Mouse (Mus musculus) cerebellum, adult 2 months (tissue): ENCODE results near the gene Samhd1. TPM values are rescaled to one million over a fixed set of nuclear protein-coding genes. Genes with fewer than 3 reads are reported as not detected.

Source experiments
- DNase-seq, 2 experiments: peaks; one replicate each; pipeline ENCODE4 v3.0.0; 2021
- H3K27ac ChIP-seq: fragments of 200-500 bp; 2 replicates; pipeline ENCODE4 v1.5.1; 2012; ENCODE audit warnings: low read length, control low read depth, inconsistent platforms; ENCODE audit not compliant: insufficient read depth
- H3K27me3 ChIP-seq: fragments of 200-500 bp; 2 replicates; pipeline ENCODE4 v1.6.1; 2012; ENCODE audit warnings: inconsistent platforms, mild to moderate bottlenecking, low read length, moderate library complexity; ENCODE audit not compliant: control insufficient read depth, insufficient read depth
- H3K4me1 ChIP-seq: fragments of 200-500 bp; 2 replicates; pipeline ENCODE4 v1.6.1; 2011; ENCODE audit warnings: low read length; ENCODE audit not compliant: control insufficient read depth, insufficient read depth
- H3K4me3 ChIP-seq: fragments of 200-500 bp; replicated peaks from 2 replicates; pipeline ENCODE3; 2011; ENCODE audit warnings: mild to moderate bottlenecking, low read depth, low read length, control low read depth; ENCODE audit not compliant: insufficient read depth
- CTCF ChIP-seq: fragments of 200-500 bp; IDR thresholded peaks from 2 replicates; pipeline ENCODE4 v1.5.1; 2011; ENCODE audit warnings: low read depth, mild to moderate bottlenecking, control low read depth, low read length, moderate library complexity, borderline replicate concordance; ENCODE audit not compliant: insufficient read depth
- POLR2A ChIP-seq: fragments of 200-500 bp; IDR thresholded peaks from 2 replicates; pipeline ENCODE4 v1.6.1; 2011; ENCODE audit warnings: low read length, control low read depth, borderline replicate concordance; ENCODE audit not compliant: insufficient read depth
- WGBS: fragments of 180-500 bp; shearing (Covaris S2); methylation state at CpG from one replicate; pipeline ENCODE4 v1.1.7; 2018; 5-methylcytosine and 5-hydroxymethylcytosine counted together
- polyA plus RNA-seq: library from polyadenylated mRNA; depleted of rRNA; stranded (reverse); fragments of >200 nt; gene quantifications from 2 replicates; pipeline ENCODE4 v1.2.3, GENCODE M21; 2012

The Samhd1 gene
- polyA plus RNA-seq, 1 experiment = 22.4 TPM

DNA sequence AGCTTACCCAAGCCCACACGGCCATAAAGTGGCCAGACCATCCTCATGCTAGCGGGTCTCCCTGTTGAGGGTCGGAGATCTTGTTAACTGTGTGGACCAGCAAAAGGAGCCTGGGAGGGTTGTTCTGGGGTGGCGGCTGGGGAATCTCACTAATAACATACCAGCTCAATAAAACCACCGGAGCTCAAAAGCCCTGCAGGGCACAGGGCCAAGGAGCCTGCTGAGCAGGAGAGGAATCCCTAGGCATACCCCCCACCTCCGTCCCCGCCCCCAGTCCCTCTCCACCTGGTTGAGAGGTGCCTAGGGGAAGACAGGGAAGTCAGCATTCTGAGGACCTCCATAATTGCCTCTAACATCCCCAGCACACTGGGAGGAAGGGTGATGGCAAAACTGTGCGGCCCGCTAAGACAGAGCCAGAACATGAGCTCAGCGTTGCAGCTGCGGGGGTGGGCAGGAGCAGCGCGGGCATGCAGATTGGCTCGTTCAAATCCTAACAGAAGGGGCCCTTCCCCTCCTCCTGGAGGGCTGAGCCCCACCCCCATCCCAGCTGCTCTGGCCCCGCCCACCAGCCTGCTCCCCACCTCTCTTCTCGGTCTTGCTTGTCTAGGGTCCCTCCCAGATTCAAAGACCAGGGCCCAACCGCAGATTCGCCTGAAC, 76.6 kb downstream of the Samhd1 start:
- H3K27me3 ChIP-seq = no peaks in the 10 kb centered on the region
- peak overlapping the region; percentile 99 for H3K27ac ChIP-seq
- H3K4me3 ChIP-seq = no peak overlapping the region
- WGBS = 6% methylated on average over 18 of the region's 18 CpGs
- DNase-seq = peak; percentile 80 to 82
- TF ChIP-seq CTCF = no peak
- 0 out of 2 replicates have a peak, but pooled peaks have one; percentile 11 for TF ChIP-seq POLR2A
- H3K4me1 ChIP-seq = peaks cover 79% of the 10 kb centered on the region

DNA sequence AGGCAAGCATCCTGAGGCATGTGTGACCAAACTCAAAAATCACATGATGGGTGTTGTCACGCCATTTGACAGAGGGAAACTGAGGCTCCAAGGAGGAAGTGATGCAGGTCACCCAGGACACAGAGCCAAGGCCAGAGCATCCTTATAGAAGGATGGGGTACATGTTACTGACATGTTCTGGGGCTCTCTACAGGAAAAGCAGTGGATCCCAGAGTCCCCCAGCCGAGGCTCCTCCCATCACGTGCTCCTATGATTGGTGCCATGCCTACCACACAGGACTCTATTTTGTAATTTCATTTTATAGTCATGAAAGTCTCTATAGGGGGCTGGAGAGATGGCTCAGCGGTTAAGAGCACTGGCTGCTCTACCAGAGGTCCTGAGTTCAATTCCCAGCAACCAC, 77.3 kb downstream of the Samhd1 start:
- no peak for DNase-seq
- H3K4me1 ChIP-seq = peaks cover 78% of the 10 kb centered on the region
- peak overlapping the region; percentile 81 for H3K27ac ChIP-seq
- no peak overlapping the region for H3K4me3 ChIP-seq
- 44% methylated on average over 4 of the region's 4 CpGs for WGBS
- TF ChIP-seq CTCF = no peak
- no peak for TF ChIP-seq POLR2A
- H3K27me3 ChIP-seq = no peaks in the 10 kb centered on the region

DNA sequence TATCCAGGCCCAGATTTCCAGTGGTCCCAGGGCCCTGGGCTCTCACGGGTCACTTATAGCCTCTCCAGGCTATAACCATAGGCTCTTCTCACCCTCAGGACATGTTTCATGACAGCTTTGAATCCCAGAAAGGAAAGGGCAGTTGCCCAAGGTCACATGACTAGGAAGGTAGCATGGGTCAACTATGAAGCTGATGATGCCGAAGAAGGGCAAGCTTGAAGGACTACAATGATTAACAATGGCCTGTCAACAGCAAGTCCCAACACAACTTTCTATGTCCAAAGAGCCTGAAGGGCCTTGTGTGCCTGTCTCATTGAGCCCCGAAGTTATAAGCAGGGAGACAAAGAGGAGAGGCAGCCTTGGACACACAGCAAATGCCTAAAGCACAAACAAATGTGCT, 77.9 kb downstream of the Samhd1 start:
- Histone ChIP-seq H3K27ac (peak overlapping the region; percentile 81), H3K4me1 (peaks cover 78% of the 10 kb centered on the region), H3K4me3 (no peak overlapping the region), H3K27me3 (no peaks in the 10 kb centered on the region)
- DNase-seq = no peak
- TF ChIP-seq POLR2A = no peak
- no peak for TF ChIP-seq CTCF
- 69% methylated on average over 3 of the region's 3 CpGs for WGBS

DNA sequence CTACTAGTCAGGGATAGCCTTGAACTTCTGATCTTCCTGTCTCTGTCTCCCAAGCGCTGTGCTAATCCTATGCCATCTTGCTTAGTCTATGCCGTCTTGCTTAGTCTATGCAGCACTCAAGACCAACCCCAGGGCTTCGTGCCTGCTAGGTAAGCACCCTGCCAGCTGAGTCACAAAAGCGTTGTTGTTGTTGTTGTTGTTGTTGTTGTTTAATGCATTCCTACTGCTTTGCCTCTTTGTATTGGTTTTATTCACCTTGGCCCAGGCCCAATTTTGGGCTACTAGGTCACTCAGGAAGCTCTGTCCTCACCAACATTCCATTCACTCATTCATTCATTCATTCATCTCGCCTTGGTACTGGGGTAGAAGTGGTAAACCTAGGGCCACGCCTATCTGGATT, 79.3 kb downstream of the Samhd1 start:
- peak in 1 of 2 experiments; percentile 34 for DNase-seq
- Histone ChIP-seq H3K27ac (peak overlapping the region; percentile 51), H3K4me1 (peaks cover 76% of the 10 kb centered on the region), H3K27me3 (no peaks in the 10 kb centered on the region), H3K4me3 (no peak overlapping the region)
- no peak for TF ChIP-seq CTCF
- WGBS = 72% methylated on average over 6 of the region's 6 CpGs

DNA sequence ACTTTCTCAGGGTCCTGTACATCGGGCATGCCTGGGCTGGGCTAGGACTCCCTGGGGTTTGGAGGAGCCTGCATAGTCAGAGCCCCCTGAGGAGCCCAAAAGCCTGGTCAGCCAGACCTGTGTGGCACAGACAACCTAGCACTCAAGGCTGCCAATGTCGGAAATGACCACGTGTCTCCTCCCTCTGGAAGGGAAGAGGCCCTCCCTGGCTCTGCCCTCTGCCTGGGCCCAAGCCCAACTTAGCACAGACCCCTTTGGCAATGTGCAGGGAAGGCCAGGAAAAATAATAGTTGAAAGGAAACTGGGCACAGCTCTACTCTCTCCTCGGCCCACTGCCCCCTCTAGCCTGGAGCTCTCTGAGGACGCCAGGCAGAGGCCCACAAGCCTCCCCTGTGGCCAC, 80.2 kb downstream of the Samhd1 start:
- Histone ChIP-seq H3K27me3 (no peaks in the 10 kb centered on the region), H3K4me3 (no peak overlapping the region), H3K4me1 (peaks cover 78% of the 10 kb centered on the region), H3K27ac (peak overlapping the region; percentile 80)
- TF ChIP-seq CTCF (no peak), POLR2A (no peak)
- DNase-seq = peak; percentile 69 to 76
- 5% methylated on average over 5 of the region's 5 CpGs for WGBS

DNA sequence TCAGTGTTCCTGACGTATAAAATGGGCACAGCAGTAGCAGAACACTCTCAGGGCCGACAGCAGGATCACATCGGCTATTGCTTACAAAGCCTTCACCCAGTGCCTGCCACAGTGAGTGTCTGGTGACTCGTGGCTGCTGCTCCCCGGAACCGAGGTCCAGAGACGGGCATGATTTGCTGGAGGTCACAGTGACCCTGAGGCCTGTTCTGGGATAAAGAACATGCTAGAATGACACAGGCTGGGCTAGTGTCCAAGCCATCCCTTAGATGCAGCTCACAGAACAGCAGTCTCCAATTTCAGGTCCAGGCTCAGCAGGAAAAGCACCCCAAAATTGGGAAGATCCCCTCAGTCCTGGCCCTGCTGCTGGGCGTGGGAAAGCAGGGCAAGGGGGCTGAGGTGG, 80.8 kb downstream of the Samhd1 start:
- 11% methylated on average over 8 of the region's 8 CpGs for WGBS
- no peak for TF ChIP-seq CTCF
- no peak for TF ChIP-seq POLR2A
- no peak overlapping the region for H3K4me3 ChIP-seq

DNA sequence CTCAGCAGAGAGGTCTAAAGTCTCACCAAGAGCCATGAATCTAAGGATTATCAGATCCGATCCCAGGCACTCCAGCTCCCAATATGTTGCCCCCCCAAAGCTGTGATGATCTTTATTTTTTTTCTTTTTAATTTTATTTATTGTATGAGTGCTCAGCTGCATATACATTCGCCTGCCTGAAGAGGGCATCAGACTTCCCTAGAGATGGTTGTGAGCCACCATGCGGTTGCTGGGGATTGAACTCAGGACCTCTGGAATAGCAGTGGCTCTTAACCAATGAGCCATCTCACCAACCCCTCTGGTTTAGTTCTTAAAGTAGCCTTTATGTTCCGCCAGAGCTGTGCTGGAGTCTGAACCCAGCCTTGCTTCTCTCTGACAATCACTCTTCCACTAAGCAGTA, 81.3 kb downstream of the Samhd1 start:
- Histone ChIP-seq H3K4me3 (no peak overlapping the region), H3K27me3 (no peaks in the 10 kb centered on the region), H3K27ac (peak overlapping the region; percentile 80), H3K4me1 (peaks cover 77% of the 10 kb centered on the region)
- no peak for TF ChIP-seq POLR2A
- TF ChIP-seq CTCF = 0 out of 2 replicates have a peak, but pooled peaks have one; percentile 30
- 75% methylated on average over 4 of the region's 4 CpGs for WGBS
- no peak for DNase-seq

More for the DNA sequence above, 80.8 kb downstream of the Samhd1 start:
- Histone ChIP-seq H3K27me3 (no peaks in the 10 kb centered on the region), H3K4me1 (peaks cover 78% of the 10 kb centered on the region), H3K27ac (peak overlapping the region; percentile 80)
- DNase-seq = peak; percentile 45 to 57

DNA sequence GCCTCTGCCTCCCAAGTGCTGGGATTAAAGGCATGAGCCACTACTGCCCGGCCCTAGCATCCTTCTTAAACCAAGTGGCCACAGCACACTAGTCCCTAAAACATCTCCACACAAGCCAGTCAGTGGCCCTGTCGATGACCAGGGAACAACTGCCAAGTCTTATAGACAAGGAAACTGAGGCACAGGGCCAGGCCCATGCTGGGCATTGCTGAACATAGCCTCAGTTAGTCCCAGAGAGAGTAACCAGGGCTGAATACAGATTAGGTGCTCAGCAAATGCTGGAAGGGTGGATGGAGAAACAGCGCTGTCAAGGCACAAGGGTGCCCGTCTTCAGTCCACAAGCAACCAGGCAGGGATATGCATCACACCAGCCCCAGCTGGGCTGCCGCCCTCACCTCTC, 81.9 kb downstream of the Samhd1 start:
- TF ChIP-seq CTCF = no peak
- TF ChIP-seq POLR2A = no peak
- Histone ChIP-seq H3K27ac (peak overlapping the region; percentile 68), H3K4me1 (peaks cover 78% of the 10 kb centered on the region), H3K4me3 (no peak overlapping the region), H3K27me3 (no peaks in the 10 kb centered on the region)
- DNase-seq = peak in 1 of 2 experiments; percentile 53
- 66% methylated on average over 5 of the region's 5 CpGs for WGBS
